ENCODE assay signal across 9 mouse cellular contexts in genomic region chr11:94970210-94970943, GRCm38 (mm10). TPM values are rescaled to one million over a fixed set of nuclear protein-coding genes. Genes with fewer than 3 reads are reported as not detected.
DNase-seq lines count a peak whose midpoint lies in the region; ATAC-seq and TF ChIP-seq lines count a peak whose summit lies in the region.
"Had no signal": no experiment of that assay in that cellular context is flagged by ENCODE, and none has a peak within 500 bp of the region (broad histone marks: within the 10 kb centered on the region; RNA-seq: fewer than 3 reads in every experiment).

No protein-coding gene starts in this region.

- TF ChIP-seq EP300 in CH12.LX (IDR thresholded peaks at IDR 0.05; ENCODE audit: low read length) = no peak

- in situ Hi-C loops in CH12.LX (cut with MboI; ENCODE audit: low pct_ligation_motif_present, low pct_unique_long_range_greater_than_20kb, low sequenced_read_pairs) = loop anchor here (5.0 kb wide), 1 partner anchor 33 kb away; the partner anchor contains the start of gene Col1a1

- no peak overlapping the region for H3K27ac ChIP-seq in CH12.LX (ENCODE audit: insufficient read depth, low read depth)
- H3K27ac ChIP-seq in forebrain, postnatal 0 days (ENCODE audit: low read depth, low read length) = no peak overlapping the region
- no peak overlapping the region for H3K27ac ChIP-seq in intestine, embryonic 16.5 days (ENCODE audit: low read length)
- H3K27ac ChIP-seq in limb, embryonic 11.5 days (replicated peaks; ENCODE audit: low read depth, low read length) = no peak overlapping the region

- H3K79me2 ChIP-seq in CH12.LX (replicated peaks; ENCODE audit: control insufficient read depth, extremely low read depth, insufficient read depth, poor library complexity, severe bottlenecking) = no peaks in the 10 kb centered on the region

- H3K27me3 ChIP-seq in CH12.LX (replicated peaks) = peaks cover 87% of the 10 kb centered on the region
- no peaks in the 10 kb centered on the region for H3K27me3 ChIP-seq in forebrain, postnatal 0 days (ENCODE audit: insufficient read depth, low read length)
- no peaks in the 10 kb centered on the region; the same call in 1 of the 2 replicates for H3K27me3 ChIP-seq in intestine, embryonic 16.5 days (replicated peaks; ENCODE audit: control insufficient read depth, insufficient read depth, low read length)
- H3K27me3 ChIP-seq in limb, embryonic 11.5 days (ENCODE audit: control insufficient read depth, insufficient read depth, low read length) = no peaks in the 10 kb centered on the region

- H3K4me2 ChIP-seq in CH12.LX (ENCODE audit: insufficient read depth, low read depth, poor library complexity, severe bottlenecking) = no peak overlapping the region
- no peak overlapping the region for H3K4me2 ChIP-seq in forebrain, postnatal 0 days (ENCODE audit: low read depth)
- H3K4me2 ChIP-seq in intestine, embryonic 16.5 days (ENCODE audit: low read depth, low read length) = no peak overlapping the region
- no peak overlapping the region for H3K4me2 ChIP-seq in limb, embryonic 11.5 days (ENCODE audit: low read depth, severe bottlenecking)

- ATAC-seq in forebrain, postnatal 0 days = peak; percentile 90
- ATAC-seq in intestine, embryonic 16.5 days = peak; percentile 37; the same call in 1 of the 2 replicates
- no peak for ATAC-seq in limb, embryonic 11.5 days (ENCODE audit: insufficient number of reproducible peaks, low FRiP score, low TSS enrichment, low read depth)
- no peak for ATAC-seq in inflammation-experienced regulatory T-cells, adult 6 months

- 60% methylated on average over 15 of the region's 15 CpGs for WGBS in forebrain, postnatal 0 days
- 56% methylated on average over 15 of the region's 15 CpGs for WGBS in intestine, embryonic 16.5 days
- 66% methylated on average over 15 of the region's 15 CpGs for WGBS in limb, embryonic 11.5 days

- no peak for TF ChIP-seq POLR2A in CH12.LX (IDR thresholded peaks at IDR 0.05; ENCODE audit: low read depth, low read length)

- TF ChIP-seq RAD21 in CH12.LX (IDR thresholded peaks at IDR 0.05; ENCODE audit: low read depth, low read length) = peak; percentile 66

- no peak overlapping the region for H3K4me3 ChIP-seq in CH12.LX (replicated peaks in 1 of 3; ENCODE audit: low read depth in 2 of 3, low read length in 2 of 3, poor library complexity in 1 of 3)
- H3K4me3 ChIP-seq in forebrain, postnatal 0 days (ENCODE audit: low read depth, low read length) = no peak overlapping the region
- no peak overlapping the region for H3K4me3 ChIP-seq in intestine, embryonic 16.5 days (ENCODE audit: low read length)
- no peak overlapping the region for H3K4me3 ChIP-seq in limb, embryonic 11.5 days (ENCODE audit: low read depth, low read length)

- DNase-seq in 3134 (ENCODE audit: extremely low read depth, insufficient read length, low spot score) (peak; percentile 68), CH12.LX (ENCODE audit: extremely low read depth) (peak; percentile 68)
- DNase-seq in cerebellum, adult 8-10 months = peak; percentile 66
- DNase-seq in forebrain, postnatal 0 days = peak; percentile 88
- peak; percentile 80 for DNase-seq in limb, embryonic 11.5 days (ENCODE audit: low spot score)
- DNase-seq in neural tube, embryonic 10.5 days (ENCODE audit: extremely low spot score, low spot score) = peak; percentile 63

- H3K9ac ChIP-seq in CH12.LX (ENCODE audit: insufficient read depth, low read depth) = no peak overlapping the region
- H3K9ac ChIP-seq in forebrain, postnatal 0 days = no peak overlapping the region
- no peak overlapping the region for H3K9ac ChIP-seq in intestine, embryonic 16.5 days (ENCODE audit: low read depth, low read length)
- no peak overlapping the region for H3K9ac ChIP-seq in limb, embryonic 11.5 days (ENCODE audit: low read length)

- peak; percentile 68 to 90 for TF ChIP-seq CTCF in CH12.LX (conservative IDR thresholded peaks at IDR 0.05 in 1 of 2, IDR thresholded peaks at IDR 0.05 in 1 of 2; ENCODE audit: low read depth in 2 of 2, low read length in 2 of 2)
- TF ChIP-seq CTCF in forebrain, postnatal 0 days (IDR thresholded peaks at IDR 0.05; ENCODE audit: low read depth) = peak; percentile 97

- no peaks in the 10 kb centered on the region for H3K9me3 ChIP-seq in CH12.LX (replicated peaks; ENCODE audit: low read length)
- H3K9me3 ChIP-seq in forebrain, postnatal 0 days (ENCODE audit: low read length) = no peaks in the 10 kb centered on the region
- no peaks in the 10 kb centered on the region for H3K9me3 ChIP-seq in intestine, embryonic 16.5 days (ENCODE audit: control insufficient read depth, low read length)
- H3K9me3 ChIP-seq in limb, embryonic 11.5 days (ENCODE audit: control insufficient read depth, low read length) = no peaks in the 10 kb centered on the region

- H3K4me1 ChIP-seq in CH12.LX (ENCODE audit: control insufficient read depth in 1 of 2, insufficient read depth in 2 of 2) = peaks cover 15 to 27% of the 10 kb centered on the region in 2 experiments
- H3K4me1 ChIP-seq in forebrain, postnatal 0 days (ENCODE audit: insufficient read depth) = no peaks in the 10 kb centered on the region
- H3K4me1 ChIP-seq in intestine, embryonic 16.5 days (ENCODE audit: control insufficient read depth, insufficient read depth, low read length) = no peaks in the 10 kb centered on the region
- H3K4me1 ChIP-seq in limb, embryonic 11.5 days (ENCODE audit: control insufficient read depth, insufficient read depth, low read length) = no peaks in the 10 kb centered on the region

- dilution Hi-C loops in CH12.LX (cut with MboI; ENCODE audit: extremely low pct_ligation_motif_present, extremely low pct_unique_long_range_greater_than_20kb, low sequenced_read_pairs) = no loop called here

- H3K36me3 ChIP-seq in CH12.LX (replicated peaks in 1 of 2; ENCODE audit: control insufficient read depth in 1 of 2, insufficient read depth in 1 of 2, low read length in 1 of 2) = no peaks in the 10 kb centered on the region
- no peaks in the 10 kb centered on the region for H3K36me3 ChIP-seq in forebrain, postnatal 0 days (ENCODE audit: insufficient read depth)
- H3K36me3 ChIP-seq in intestine, embryonic 16.5 days (ENCODE audit: control insufficient read depth, insufficient read depth, low read length) = no peaks in the 10 kb centered on the region
- no peaks in the 10 kb centered on the region for H3K36me3 ChIP-seq in limb, embryonic 11.5 days (ENCODE audit: control insufficient read depth, insufficient read depth, low read length)

TF ChIP-seq in CH12.LX, 34 proteins besides CTCF, POLR2A, EP300 and RAD21 (continues in another document):
- TF ChIP-seq SIN3A (IDR thresholded peaks at IDR 0.05; ENCODE audit: low read length) (0 out of 2 replicates have a peak, but pooled peaks have one; percentile 22), SMC3 (IDR thresholded peaks at IDR 0.05; ENCODE audit: low read depth, low read length) (peak; percentile 74)

RNA-seq across cellular contexts. Expression of gene Hils1, which starts 3.0 kb away (rescaled TPM):
- not detected in 2 replicates for total RNA-seq in CH12.LX (2012; rRNA removed)
- not detected in 2 replicates for total RNA-seq in CH12.LX (2014; rRNA removed)
- polyA plus RNA-seq in CH12.LX (2012; ENCODE audit: insufficient read length, low read depth) = not detected in 2 replicates
- total RNA-seq in forebrain, postnatal 0 days (2014; rRNA removed) = not detected in 2 replicates
- not detected in 2 replicates for polyA plus RNA-seq in forebrain, postnatal 0 days (2015; fragmentation: Nextera tagmentation; extraction: Ambion mirVana)
- not detected in 2 replicates for polyA plus RNA-seq in intestine, embryonic 16.5 days (2015; fragmentation: Nextera tagmentation; extraction: Ambion mirVana)
- polyA plus RNA-seq in limb, embryonic 11.5 days (2014; fragmentation: Nextera tagmentation; extraction: Ambion mirVana) = not detected in 2 replicates
- not detected for polyA plus RNA-seq in inflammation-experienced regulatory T-cells, adult 6 months (2017; shearing (Covaris generic))
- total RNA-seq: gastrocnemius, postnatal 4 days had no signal

RNA-seq across cellular contexts. Expression of gene Sgca, which starts 5.8 kb away (rescaled TPM):
- total RNA-seq in CH12.LX (2012; rRNA removed) (0.08 and 0.34 TPM in 2 replicates), CH12.LX (2014; rRNA removed) (not detected in 2 replicates)
- polyA plus RNA-seq in CH12.LX (2012; ENCODE audit: insufficient read length, low read depth) = 0.39 and 0.45 TPM in 2 replicates
- 0.15 TPM in 1 of 2 replicates, not detected in the other for total RNA-seq in forebrain, postnatal 0 days (2014; rRNA removed)
- 0.09 and 0.13 TPM in 2 replicates for polyA plus RNA-seq in forebrain, postnatal 0 days (2015; fragmentation: Nextera tagmentation; extraction: Ambion mirVana)
- 0.26 and 0.36 TPM in 2 replicates for polyA plus RNA-seq in intestine, embryonic 16.5 days (2015; fragmentation: Nextera tagmentation; extraction: Ambion mirVana)
- 0.60 and 0.70 TPM in 2 replicates for polyA plus RNA-seq in limb, embryonic 11.5 days (2014; fragmentation: Nextera tagmentation; extraction: Ambion mirVana)
- polyA plus RNA-seq in inflammation-experienced regulatory T-cells, adult 6 months (2017; shearing (Covaris generic)) = not detected

RNA-seq across cellular contexts. Expression of gene Ppp1r9b, which starts 20.5 kb away (rescaled TPM):
- total RNA-seq in CH12.LX (2012; rRNA removed) (21.2 and 21.8 TPM in 2 replicates), CH12.LX (2014; rRNA removed) (5.7 and 7.8 TPM in 2 replicates)
- 20.3 and 21.2 TPM in 2 replicates for polyA plus RNA-seq in CH12.LX (2012; ENCODE audit: insufficient read length, low read depth)
- total RNA-seq in forebrain, postnatal 0 days (2014; rRNA removed) = 184 and 202 TPM in 2 replicates
- 22.3 and 24.9 TPM in 2 replicates for polyA plus RNA-seq in forebrain, postnatal 0 days (2015; fragmentation: Nextera tagmentation; extraction: Ambion mirVana)
- polyA plus RNA-seq in intestine, embryonic 16.5 days (2015; fragmentation: Nextera tagmentation; extraction: Ambion mirVana) = 5.2 and 5.6 TPM in 2 replicates
- polyA plus RNA-seq in limb, embryonic 11.5 days (2014; fragmentation: Nextera tagmentation; extraction: Ambion mirVana) = 14.4 and 14.8 TPM in 2 replicates
- polyA plus RNA-seq in inflammation-experienced regulatory T-cells, adult 6 months (2017; shearing (Covaris generic)) = 10 to 100 TPM; 19.1 to 24.8 (median 24.8) TPM

RNA-seq across cellular contexts. Expression of gene Col1a1, which starts 34.4 kb away (rescaled TPM):
- total RNA-seq in CH12.LX (2012; rRNA removed) (0.13 TPM in 2 replicates), CH12.LX (2014; rRNA removed) (not detected in 2 replicates)
- 0.11 and 0.16 TPM in 2 replicates for polyA plus RNA-seq in CH12.LX (2012; ENCODE audit: insufficient read length, low read depth)
- 26.5 and 177 TPM in 2 replicates for total RNA-seq in forebrain, postnatal 0 days (2014; rRNA removed)
- 33.2 and 43.3 TPM in 2 replicates for polyA plus RNA-seq in forebrain, postnatal 0 days (2015; fragmentation: Nextera tagmentation; extraction: Ambion mirVana)
- polyA plus RNA-seq in intestine, embryonic 16.5 days (2015; fragmentation: Nextera tagmentation; extraction: Ambion mirVana) = 890 and 1,013 TPM in 2 replicates
- 89.0 and 102 TPM in 2 replicates for polyA plus RNA-seq in limb, embryonic 11.5 days (2014; fragmentation: Nextera tagmentation; extraction: Ambion mirVana)
- under 1 TPM; 0.13 to 0.62 (median 0.15) TPM for polyA plus RNA-seq in inflammation-experienced regulatory T-cells, adult 6 months (2017; shearing (Covaris generic))

RNA-seq across cellular contexts. Expression of gene Samd14, which starts 39.3 kb away (rescaled TPM):
- 0.04 and 0.17 TPM in 2 replicates for total RNA-seq in CH12.LX (2012; rRNA removed)
- total RNA-seq in CH12.LX (2014; rRNA removed) = 0.07 TPM in 1 of 2 replicates, not detected in the other
- not detected in 2 replicates for polyA plus RNA-seq in CH12.LX (2012; ENCODE audit: insufficient read length, low read depth)
- total RNA-seq in forebrain, postnatal 0 days (2014; rRNA removed) = 145 and 150 TPM in 2 replicates
- polyA plus RNA-seq in forebrain, postnatal 0 days (2015; fragmentation: Nextera tagmentation; extraction: Ambion mirVana) = 113 and 130 TPM in 2 replicates
- 13.2 and 13.6 TPM in 2 replicates for polyA plus RNA-seq in intestine, embryonic 16.5 days (2015; fragmentation: Nextera tagmentation; extraction: Ambion mirVana)
- polyA plus RNA-seq in limb, embryonic 11.5 days (2014; fragmentation: Nextera tagmentation; extraction: Ambion mirVana) = 34.1 and 35.6 TPM in 2 replicates
- polyA plus RNA-seq in inflammation-experienced regulatory T-cells, adult 6 months (2017; shearing (Covaris generic)) = under 1 TPM; 0.18 to 0.61 (median 0.46) TPM

Comparison
In these comparisons a context has a peak if more than half of its experiments do, and no peak if none do; other contexts are left out.
1. ATAC-seq: peak in forebrain, postnatal 0 days (single experiment) and intestine, embryonic 16.5 days (single experiment); none in limb, embryonic 11.5 days (single experiment) and inflammation-experienced regulatory T-cells, adult 6 months (single experiment).
2. Peak in every context shown above with its lines, with median percentiles within 50 percentile points of each other: DNase-seq.